Mouse (Mus musculus): ENCODE data around the gene Tmem216.

Tmem216 gene

DNA sequence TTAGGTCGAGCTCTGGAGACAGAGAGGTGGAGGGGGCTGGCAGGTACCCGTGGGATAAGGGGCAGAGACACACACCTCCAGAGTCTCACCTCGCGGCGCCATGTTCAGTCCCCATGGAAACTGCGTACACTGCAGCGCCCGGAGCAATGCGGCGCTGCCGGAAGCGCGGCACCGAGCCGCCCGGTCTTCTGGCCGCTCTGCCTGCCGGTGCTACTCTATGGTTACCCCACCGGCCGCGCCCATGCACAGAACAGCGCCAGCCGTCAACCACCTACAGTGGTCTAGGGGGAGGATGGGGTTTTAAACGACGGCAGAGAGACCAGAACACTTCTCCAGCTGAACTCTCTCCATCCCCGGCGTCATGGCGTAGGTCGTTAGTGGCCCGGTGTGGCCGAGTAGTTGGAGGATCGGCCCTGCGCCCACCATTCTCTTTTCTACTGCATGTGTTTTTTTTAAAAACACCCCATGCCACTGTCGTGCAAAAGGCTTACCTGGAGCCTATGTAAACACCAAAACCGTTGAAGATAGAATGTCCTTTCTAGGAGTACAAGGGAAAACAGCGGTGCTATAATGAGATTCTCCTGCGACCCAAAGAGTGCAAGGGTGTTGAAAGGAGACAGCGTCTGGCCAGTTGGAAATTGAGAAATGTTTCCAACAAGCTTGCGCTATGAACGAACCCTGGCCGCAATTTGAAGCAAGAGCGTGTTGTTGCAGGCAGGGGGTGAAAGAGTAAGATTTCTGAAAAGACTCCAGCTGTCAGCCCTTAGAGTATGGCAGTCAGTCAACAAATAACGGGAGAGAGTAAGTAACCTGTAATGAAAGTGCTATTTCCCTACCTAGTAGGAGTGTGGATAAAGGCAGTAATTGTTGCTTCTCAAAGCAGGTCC lies at the start of gene Tmem216:
Tmem216 (minus strand) TSS at position 615 of the 887 bp plus-strand sequence.
- peak; percentile 97 for DNase-seq (ENCODE audit: low spot score)

DNA sequence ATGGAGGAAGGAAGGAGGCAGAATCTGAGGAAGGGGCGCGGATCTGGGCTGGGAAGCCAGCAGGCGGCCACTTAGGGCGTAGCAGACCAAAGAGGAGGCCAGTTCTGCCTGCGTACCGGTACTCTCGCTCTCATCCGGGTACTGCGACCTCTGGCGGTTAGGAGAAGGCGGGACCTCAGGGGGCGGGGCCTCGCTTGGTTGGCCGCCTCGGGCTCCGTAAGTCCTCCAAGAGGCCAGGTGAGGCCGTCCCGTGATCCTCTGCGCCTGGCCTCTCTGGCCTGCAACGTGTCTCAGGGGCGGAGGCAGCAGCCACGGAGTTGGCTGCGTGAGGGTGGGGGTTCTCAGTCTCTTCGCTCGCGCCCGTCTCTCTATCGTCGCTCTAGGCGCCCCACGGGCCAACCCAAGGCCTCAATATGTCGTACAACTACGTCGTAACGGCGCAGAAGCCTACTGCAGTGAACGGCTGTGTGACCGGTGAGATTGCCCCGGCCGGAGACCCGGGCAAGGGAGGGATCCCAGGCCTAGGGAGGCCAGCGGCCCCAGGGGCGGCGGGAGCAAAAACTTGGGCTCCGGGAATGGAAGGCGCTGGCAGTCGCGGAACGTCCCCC lies 49.4 kb upstream of the Tmem216 start, which contains the start of the genes Ddb1 and Tkfc:
Ddb1 (plus strand) TSS at position 35 of the 608 bp plus-strand sequence.
Tkfc (minus strand) TSS at position 362 of the 608 bp plus-strand sequence.
- peak; percentile 99 for DNase-seq (ENCODE audit: low spot score)

DNA sequence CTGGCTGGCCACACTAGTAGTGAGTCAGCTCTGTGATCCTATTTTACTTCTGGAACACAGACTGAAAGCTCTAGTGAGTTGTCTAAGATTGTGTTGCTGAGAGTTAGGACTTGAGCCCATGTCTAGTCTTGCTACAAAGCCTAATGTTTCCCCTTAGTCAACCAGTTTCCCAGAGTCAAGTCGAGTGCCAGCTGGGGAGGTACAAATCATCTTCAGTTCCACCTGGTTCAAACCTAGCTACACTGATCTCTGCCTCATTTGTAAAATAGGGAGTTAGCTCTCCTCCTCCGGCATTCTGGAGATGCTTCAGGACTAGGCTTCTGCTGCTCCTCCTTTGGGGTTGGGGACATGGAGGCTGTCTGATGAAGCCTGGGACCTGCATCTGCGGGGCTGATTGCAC lies 48.5 kb upstream of the Tmem216 start:
- DNase-seq (ENCODE audit: low spot score): peak; percentile 34

DNA sequence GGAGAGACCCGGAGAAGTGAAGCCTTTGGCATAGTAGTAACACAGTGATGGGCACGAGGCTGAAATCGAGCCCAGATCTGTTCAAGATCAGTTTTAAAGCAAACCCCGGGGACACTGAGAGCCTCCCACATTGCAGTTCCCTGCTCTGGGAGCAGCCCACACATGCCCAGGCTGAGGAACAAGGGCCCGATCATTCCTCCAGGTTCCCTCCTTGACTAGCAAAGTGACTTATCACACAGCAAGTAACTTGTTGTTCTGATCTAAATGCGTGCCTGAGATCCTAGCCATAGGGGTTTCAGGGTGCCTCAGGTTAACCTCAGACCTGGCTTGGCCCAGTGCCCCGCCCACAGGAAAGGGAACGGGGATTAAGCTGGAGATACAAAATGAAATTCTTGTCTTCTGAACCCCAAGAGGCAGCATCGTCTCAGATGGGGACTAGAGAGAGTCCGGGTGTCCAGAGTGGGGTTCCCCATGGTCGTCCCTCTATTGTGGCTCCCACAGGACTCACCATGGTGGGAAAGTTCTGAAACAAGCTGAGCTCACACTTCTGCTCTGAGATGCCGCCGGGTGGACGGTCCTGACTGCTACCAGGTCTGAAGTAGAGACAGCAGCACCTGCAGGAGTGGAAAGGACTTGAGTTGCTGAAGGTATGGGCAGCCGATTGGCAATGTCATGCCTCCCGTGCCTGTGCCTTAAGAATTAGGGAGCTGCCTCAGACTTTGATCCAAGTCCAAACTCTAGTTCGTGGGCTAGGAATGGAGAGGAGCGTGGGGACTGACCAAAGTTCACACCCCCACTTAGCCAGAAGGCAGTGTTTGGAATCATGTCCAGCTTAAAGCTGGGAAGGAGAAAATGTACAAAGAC lies 47.9 kb upstream of the Tmem216 start:
- no peak for DNase-seq (ENCODE audit: low spot score)

DNA sequence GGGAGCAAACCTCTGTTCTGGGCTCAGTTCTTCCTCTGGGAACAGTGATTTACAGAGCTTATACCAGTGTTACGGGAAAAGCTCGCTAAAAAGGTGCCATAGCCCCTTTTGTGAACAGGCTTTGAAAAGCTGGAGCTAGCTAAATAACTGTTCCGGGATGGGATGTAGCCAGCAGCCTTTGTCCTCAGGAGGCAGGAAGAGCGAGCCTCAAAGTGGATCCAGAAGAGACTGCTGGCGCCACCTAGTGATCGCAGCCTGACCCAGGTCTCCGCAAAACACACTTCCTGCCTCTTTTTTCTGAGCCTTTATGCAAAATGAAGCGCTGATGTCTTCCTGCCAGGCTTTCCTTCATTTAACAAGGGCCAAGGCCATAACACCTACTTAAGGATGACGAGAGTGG lies 46.7 kb upstream of the Tmem216 start:
- peak; percentile 97 for DNase-seq (ENCODE audit: low spot score)

DNA sequence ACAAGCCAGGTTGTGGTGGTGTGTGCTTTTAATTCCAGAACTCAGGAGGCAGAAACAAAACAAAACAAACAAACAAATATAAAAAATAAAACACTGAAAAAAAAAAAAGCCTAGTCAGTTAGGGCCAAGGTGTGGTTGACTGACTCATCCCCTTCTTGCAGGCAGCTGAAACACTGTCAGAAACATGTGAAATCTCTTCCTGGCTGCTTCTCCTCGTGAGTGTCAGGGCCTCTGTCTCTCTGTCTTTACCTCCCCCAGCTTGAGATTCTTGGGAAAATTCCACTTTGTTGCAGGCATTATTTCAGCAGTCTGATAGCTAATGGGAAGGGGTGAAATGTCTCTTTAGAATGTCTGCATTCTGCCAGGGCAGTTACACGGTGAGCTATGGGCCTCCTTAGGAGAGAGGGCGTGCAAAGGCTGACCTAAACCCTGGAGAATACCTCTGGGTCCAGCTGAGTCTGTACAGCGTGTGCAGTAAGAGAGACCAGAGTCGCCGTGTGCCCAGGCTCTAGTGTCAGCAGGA lies 46.3 kb upstream of the Tmem216 start:
- no peak for DNase-seq (ENCODE audit: low spot score)

DNA sequence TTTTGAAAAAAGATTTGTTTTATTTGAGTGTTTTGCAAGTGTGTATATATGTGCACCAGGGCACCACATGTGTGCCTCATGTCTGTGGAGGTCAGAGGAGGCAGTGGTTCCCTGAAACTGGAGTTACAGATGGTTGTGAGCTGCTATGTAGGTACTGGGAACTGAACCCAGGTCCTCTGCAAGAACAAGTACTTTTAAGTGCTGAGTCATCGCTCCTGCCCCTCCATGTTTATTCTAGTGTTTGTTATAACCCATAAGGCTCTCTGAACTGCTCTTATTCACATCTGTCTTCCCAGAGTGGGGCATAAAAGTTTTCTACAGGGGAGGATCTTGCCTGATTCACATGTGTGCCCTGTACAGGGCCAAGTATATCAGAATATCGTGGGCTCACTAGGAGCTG lies 43.6 kb upstream of the Tmem216 start:
- no peak for DNase-seq (ENCODE audit: low spot score)

DNA sequence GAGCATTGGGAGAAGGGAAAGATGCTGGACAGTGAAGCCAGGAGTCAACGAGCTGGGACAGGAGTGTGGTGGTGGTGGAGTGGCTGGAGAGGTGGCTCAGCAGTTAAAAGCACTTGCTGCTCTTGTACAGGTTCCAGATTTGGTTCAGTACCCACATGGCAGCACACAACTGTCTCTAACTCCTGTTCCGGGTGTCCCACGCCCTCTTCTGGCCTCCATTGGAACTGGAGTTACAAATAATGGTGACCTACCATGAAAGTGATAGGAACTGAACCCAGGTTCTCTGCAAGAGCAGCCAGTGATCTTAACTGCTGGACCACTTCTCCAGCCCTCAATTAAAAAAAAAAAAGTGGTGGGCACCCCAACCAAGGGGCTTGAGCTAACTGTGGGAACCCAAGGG lies 42.1 kb upstream of the Tmem216 start:
- no peak for DNase-seq (ENCODE audit: low spot score)

DNA sequence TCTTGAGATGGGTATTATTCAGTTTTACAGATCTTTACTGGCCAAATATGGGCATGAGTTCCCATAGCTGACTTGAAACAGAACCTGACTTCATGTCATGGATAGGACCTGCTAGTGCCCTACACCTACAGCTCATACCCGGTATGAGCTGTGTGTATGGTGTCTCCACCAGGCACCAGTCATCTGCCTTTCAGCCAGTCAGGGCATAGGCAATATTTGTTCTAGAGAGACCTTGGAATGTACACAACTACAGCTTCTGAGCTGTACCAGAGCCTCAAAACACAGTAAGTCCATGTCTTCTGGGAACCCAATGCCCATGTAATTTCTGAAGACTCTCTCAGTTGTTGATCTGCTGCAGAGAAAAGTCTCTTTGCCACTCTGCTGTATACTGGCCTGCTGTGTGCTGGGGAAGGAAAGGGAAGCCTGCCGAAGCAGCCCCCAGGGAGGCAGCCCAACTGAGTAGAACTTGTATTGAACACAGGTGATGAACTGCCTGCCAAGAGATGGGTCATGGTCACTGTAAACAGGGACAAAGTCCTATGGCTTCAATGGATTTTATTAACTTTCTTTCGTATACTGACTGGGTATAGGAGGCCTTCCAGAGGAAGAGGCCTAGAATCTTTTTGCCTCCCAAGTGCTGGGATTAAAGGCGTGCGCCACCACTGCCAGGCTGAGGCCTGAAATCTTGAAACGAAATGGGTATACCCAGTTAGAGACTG lies 35.8 kb upstream of the Tmem216 start:
- DNase-seq (ENCODE audit: low spot score): no peak

DNA sequence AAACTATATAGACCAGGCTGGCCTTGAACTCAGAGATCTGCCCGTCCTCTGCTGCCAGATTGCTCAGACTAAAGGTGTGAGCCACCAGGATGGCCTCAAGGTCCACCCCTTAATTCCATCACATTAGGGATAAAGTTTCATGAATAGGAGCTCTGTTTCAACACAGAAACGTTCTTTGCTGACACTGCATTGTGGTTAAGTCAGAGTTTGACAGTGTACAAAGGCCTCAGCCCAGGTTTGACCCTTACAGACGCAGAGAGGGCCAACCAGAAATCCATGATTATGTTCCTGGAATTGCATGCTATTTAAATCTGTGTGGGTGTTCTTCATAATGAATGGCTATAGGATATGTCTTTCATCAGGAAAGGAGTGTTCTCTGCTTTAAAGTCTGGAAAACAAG lies 34.3 kb upstream of the Tmem216 start:
- no peak for DNase-seq (ENCODE audit: low spot score)

DNA sequence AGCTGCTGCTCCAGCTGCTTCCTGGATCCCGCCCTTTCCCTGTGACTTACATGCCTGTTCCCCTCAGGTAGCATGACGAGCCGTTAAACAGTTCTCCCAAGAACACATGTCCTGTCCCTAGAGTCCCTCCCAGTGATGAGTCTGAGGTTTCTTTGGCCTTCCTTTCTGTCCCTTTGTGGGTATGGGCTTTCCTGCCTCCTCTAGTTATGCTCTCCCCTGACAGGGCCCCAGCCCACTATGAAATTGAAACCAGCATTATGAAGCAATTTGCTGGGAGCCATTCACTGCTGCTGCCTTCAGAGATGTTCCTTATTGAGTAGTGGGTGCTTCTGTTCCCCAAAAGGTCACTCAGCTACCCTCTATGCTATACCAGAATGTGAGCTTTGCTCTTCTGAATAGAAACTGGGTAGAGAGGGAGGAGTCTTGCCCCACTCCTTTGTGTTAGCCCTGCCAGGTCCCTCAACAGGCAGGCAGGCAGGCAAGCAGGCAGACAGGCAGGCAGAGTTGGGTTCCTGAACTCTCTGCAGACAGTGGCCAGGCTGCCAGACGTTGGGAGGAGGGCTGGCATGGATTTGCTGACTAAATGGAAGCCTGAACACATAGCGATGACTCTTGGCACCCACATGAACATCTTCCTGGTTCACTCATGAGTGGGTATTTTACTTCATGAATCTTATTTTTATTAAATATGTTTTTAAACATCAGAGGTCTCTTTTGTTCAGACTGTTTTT lies 33.3 kb upstream of the Tmem216 start:
- peak; percentile 51 for DNase-seq (ENCODE audit: low spot score)

DNA sequence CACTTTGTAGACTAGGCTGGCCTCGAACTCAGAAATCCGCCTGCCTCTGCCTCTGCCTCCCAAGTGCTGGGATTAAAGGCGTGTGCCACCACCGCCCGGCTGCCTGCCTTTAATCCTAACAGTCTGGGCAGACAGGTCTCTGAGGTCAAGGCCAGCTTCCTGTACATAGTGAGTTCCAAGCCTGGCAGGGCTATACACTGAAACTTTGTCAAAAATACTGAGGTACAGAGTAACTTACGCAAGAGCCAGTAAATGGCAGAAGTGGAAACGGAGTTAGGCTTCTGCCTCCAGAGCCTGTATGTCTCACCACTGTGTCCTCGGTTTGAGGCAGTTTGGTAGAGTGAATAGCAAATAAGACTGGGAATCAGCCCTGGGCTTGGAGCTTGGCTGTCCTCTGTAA lies 31.2 kb upstream of the Tmem216 start:
- DNase-seq (ENCODE audit: low spot score): no peak

DNA sequence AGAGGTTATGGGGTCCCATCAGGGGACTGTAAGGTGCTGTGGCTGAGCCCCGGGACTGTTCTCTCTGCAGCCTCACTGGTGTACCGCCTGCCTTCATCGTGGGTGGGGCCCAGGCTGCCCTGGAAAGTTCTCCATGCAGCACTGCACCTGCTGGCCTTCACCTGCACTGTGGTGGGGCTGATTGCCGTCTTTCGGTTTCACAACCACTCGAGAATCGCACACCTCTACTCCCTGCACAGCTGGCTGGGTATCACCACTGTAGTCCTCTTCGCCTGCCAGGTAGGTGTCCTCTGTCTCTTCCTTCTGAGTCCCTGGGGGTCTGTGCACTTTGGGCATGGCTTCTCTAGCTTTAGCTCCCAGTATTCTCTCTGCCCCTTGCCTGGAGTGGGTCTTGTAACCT lies 29.1 kb upstream of the Tmem216 start:
- no peak for DNase-seq (ENCODE audit: low spot score)

DNA sequence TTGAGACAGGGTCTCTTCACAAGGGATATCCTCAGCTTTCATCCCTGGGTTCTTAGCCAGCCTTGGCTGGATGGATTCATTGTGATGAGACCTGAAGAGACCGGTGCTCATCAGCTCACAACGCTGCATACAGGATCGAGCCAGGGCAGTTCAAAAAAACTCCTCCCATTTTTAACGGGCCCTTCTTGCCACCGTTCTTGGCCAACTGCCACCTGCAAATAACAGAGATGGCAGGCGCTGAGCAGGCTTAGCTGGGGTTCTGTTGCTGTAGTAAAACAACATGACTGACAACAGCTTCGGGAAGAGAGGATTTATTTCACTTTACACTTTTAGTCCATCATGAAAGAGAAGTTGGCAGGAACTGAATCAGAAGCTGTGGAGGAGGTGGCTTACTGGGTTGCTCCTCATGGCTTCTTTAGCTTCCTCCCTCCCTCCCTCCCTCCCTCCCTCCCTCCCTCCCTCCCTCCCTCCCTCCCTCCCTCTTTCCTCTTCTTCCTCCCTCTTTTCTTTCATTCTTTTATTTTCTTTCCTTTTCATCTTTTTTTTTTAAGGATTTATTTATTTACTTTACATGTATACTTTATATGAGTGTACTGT lies 27.6 kb upstream of the Tmem216 start:
- DNase-seq (ENCODE audit: low spot score): no peak

DNA sequence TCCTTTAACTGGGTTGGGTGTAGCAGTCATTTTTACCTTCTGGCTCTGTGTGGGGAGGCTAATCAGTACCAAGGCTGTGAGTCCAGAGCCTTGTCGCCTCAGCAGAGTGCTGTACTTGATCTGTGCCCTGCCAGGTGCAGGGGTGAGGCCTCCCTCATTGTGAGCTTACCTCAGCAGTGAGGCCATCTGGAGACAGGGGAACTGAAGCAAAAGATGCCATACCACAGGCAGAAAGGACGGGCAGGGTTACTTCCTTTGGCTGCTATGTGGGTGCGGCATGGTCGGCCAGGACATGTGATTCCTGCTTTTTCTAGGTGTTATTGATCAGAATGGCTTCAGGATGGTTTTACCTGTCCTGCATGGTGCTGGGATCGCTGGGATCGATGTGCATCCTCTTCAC lies 25.9 kb upstream of the Tmem216 start:
- no peak for DNase-seq (ENCODE audit: low spot score)

DNA sequence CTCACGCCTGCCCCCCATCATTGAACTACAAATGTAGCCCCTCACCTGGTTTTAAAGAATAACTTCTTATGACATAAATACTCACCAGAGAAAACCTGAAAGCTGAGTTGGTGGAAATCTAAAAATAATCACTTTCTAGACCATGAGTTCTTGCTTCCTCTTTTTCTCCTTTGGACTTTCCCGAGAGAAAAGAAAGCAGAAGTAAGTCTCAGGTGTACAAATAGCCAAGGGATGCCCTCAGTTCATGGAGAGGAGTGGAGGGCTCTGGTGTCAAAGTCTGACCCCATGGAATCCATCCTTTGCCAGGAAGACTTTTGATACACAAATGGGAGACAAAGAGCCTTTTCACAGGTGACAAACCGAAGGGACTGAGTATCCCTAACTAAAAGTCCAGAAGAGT lies 24.7 kb upstream of the Tmem216 start:
- no peak for DNase-seq (ENCODE audit: low spot score)

DNA sequence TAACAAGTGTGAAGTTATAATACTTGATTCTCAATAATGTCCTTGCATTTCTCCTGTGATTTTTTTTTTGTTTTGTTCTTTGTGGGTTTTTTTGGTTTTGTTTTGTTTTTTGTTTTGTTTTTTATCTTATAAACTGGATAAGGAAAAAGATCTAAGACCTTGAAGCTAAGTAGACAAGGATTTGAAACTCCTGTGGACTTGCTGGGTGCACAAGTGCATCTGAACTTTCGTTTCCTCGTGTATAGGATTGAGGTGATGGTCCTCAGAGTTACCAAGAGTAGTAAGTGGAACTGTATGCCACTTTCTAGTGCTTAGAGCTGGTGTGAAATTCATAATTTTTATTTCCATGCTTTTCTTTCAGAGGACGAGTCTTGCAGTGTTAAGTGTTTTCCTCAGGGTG lies 24.1 kb upstream of the Tmem216 start:
- DNase-seq (ENCODE audit: low spot score): no peak

DNA sequence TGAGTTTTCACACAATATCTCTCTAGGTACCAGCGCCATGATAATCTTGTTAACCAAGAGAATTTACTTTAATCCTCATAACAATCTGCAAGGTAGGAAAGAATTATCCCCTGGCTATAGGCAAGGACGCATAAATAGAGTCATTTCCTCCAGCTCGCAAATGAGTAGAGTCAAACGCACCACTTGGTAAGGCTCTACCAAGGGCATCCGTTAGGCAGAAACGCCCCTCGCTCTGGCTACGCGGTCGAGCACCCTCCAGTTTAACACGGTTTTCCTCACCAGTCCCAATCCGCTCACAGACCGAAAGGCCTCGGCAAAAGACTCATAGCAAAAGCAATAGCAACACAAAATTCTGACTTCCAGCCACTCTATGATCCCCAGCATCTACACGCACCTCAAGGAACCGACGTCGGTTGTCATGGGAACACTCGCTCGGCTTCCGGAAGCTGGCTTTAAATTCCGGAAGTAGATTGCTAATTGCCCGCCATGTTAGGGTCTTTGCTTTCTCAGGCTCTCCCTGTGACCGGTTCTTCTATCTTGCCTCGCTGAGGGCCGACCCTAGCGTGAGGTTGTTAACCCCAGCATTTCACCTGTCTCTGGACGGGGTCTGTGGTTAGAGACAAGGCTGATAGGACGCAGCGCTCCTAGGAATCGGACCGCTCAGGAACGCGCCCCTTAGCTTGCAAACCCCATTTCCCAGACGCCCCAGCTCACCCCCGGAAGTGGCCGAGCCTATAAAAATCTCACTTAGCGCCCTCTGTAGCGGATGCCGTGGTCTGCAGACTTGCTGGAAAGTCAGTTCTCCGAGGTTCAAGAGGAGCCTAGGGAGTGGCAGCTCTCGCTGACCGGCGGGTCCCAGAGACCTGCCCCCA lies 20.9 kb upstream of the Tmem216 start, which contains the start of the genes Cyb561a3 and Tmem138:
Cyb561a3 (plus strand) TSS at position 483 of the 872 bp plus-strand sequence.
Tmem138 (minus strand) TSS at position 673 of the 872 bp plus-strand sequence.
- peak; percentile 98 for DNase-seq (ENCODE audit: low spot score)

DNA sequence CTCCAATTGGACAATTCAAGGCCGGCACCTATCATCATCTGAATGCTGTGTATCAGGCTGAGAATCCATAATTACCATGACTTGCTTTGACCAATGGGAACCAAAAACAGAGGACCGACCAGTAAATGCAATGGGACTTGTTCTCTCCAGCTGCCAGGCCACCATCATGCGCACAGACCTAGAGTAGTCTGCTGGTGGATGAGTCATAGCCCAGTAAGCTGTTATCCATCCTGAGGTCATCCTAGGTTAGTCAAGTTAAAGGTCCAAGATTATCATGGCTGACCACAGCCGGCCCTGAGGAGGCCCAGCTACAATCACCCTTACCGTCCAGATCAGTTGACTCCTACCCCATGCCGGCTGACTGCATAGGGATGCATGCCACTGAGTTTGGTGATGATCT lies 13.6 kb upstream of the Tmem216 start:
- DNase-seq (ENCODE audit: low spot score): peak; percentile 27

Data from adipocyte (in vitro differentiated cells).